Mouse (Mus musculus) testis, adult 2 months (tissue): ENCODE measurements around the gene Cd180.
"Not testable (repeated sequence)": the region's sequence is repeated elsewhere in the genome, so short reads cannot be mapped to it uniquely, and the experiment has no call there.

ENCODE experiments used
- CTCF ChIP-seq: fragments of 200-500 bp; IDR thresholded peaks from 2 replicates; pipeline ENCODE4 v1.5.1; 2012; ENCODE audit warnings: low read depth, mild to moderate bottlenecking, inconsistent platforms, low read length, moderate library complexity; ENCODE audit not compliant: control insufficient read depth, insufficient read depth, insufficient replicate concordance
- POLR2A ChIP-seq: fragments of 200-500 bp; IDR thresholded peaks from 2 replicates; pipeline ENCODE4 v1.6.1; 2012; ENCODE audit warnings: low read depth, mild to moderate bottlenecking, inconsistent platforms, low read length, moderate library complexity; ENCODE audit not compliant: control insufficient read depth

- not testable (repeated sequence) for TF ChIP-seq CTCF, POLR2A
These were observed 35.6 kb downstream of the Cd180 start for GRCm38 (mm10) chr13:102728951-102729350.
